Mouse (Mus musculus): Measurements from ENCODE around the gene Ccdc73.
"Not testable (repeated sequence)": the region's sequence is repeated elsewhere in the genome, so short reads cannot be mapped to it uniquely, and the experiment has no call there.

Ccdc73 gene

DNA sequence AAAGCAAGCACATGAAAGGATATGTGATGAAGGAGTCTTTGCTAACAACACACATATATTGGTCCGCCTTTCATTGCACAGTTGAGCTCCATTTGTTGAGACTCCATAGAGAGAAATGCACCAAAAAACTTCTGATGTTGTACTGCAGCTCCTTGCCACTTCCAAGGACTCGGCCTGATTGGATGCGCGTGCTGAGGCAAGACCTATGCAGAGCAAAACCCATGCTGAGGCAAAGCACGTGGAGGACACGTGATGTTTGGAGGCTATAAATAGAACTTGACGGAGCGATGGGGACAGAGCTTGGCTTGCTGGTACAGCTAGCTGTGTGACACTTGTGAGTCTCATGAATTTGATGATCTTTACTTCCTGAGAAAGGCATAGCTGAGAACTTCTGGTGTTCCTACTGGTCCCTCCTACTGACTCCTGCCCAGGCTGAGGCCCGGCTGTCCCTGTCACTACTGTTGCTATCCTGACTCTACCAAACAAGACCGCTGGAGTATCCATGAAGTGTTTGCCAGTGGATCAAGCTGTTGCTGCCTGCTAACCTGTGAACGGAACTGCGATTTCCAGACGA lies at the start of gene Ccdc73:
Ccdc73 (plus strand) TSS at position 524 of the 574 bp plus-strand sequence.
- DNase-seq = no peak

DNA sequence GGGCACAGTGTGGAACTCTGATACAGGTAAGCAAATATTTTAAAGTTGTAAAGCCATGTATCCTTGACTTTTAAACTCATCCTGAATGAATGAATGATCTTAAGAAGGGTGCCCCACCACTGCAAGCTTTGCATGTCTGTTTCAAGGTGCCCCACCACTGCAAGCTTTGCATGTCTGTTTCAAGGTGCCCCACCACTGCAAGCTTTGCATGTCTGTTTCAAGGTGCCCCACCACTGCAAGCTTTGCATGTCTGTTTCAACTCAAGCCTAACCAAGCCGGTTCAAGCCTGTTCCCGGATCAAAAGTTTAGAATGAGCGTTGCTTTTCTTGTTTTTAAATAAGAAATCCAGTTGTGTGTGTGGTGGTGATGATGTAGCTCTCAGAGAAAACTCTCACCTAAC lies 48.8 kb upstream of the Ccdc73 start:
- DNase-seq = not testable (repeated sequence)

GRCm38 (mm10) chr2:104826191-104826590 lies 41.4 kb upstream of the Ccdc73 start:
- no peak for DNase-seq

DNA sequence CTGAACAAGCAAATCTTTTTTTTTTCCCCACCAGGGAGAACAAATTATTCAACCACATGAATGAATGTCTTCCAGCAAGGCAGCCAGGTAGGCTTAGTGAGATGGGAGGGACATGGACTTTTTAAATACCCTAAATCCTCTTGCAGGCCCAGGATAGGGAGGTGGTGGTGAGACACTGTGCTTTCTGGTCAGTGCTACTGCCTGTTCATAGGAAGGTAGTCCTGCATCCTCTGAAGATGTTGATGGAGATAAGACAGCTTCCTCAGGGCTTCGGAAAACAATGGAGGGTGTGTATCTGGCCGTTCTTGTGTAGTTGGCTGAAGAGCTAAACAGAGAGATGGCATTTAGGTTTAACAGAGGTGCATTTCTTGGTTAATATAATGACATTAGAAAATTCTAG lies 35.1 kb upstream of the Ccdc73 start:
- DNase-seq = no peak

DNA sequence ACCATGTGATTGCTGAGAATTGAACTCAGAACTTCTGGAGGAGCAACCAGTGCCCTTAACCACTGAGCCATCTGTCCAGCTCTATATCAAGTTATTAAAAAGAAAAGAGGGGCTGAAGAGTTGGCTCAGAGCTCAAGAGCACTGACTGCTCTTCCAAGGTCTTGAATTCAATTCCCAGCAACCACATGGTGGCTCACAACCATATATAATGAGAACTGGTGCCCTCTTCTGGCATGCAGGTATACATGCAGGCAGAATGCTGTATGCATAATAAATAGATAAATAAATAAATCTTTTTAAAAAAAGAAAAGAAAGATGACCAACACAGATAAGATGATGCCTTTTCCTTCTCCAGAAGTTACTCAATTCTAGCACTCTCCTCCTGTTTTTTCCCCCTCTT lies 26.6 kb upstream of the Ccdc73 start:
- DNase-seq = no peak

DNA sequence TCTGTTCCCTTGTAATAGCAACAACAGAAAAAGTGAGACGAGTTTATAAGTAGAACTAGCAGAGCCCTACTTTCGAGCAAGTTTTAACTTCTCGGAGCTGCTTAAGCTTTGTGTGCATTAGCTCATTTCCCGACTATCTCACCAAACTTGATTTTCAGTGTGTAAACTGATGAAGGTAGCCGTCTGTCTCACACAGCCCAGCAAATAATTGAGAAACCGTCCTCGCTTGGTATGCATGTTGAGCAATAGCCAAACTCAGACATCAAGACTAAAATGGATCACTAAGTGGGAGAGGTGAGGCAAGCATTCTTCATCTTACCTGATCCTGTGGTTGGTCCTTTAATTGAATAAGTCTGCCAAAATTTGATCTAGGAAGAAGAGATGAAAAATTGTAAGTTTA lies 25.9 kb upstream of the Ccdc73 start:
- no peak for DNase-seq

GRCm38 (mm10) chr2:104842559-104842958 lies 25.0 kb upstream of the Ccdc73 start:
- no peak for DNase-seq

DNA sequence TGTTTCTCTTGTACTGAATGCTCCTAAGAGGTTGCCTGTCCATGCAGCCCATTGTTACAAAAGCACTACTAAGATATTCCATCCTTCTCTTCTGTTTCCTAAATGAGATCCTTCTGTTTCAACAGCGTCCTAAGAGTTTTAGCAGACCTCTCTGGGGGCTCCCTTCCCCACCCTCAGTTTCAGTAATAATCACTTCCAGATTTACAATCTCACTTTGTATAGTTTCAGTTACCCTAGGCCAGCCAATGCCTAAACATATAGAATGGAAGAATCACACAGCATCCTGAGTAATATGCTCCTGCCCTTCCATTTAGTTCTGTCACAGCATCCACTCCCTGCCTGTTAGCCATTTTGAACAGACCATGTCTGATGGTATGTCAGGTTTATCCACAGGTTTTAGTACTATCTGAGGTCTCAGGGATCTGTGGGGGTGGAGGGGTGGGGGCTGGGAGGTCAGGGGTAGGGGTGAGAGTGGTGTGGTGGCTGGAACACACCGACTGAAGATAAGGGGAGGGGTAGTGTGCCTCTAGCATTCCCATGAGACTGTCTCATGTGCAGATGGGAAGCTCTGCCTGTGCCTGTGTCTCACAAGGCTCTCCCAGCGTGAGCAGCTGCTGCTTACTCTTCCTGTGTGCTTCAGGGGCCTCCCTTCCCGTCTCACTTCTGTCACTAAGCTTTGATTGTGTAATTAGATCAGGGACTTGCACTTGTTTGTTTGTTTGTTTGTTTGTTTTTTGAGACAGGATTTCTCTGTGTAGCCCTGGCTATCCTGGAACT lies 20.8 kb upstream of the Ccdc73 start:
- DNase-seq = no peak

- DNase-seq = no peak
These were observed 20.0 kb upstream of the Ccdc73 start for GRCm38 (mm10) chr2:104847645-104848044.

GRCm38 (mm10) chr2:104848235-104849161 lies 19.1 kb upstream of the Ccdc73 start:
- DNase-seq = no peak

DNA sequence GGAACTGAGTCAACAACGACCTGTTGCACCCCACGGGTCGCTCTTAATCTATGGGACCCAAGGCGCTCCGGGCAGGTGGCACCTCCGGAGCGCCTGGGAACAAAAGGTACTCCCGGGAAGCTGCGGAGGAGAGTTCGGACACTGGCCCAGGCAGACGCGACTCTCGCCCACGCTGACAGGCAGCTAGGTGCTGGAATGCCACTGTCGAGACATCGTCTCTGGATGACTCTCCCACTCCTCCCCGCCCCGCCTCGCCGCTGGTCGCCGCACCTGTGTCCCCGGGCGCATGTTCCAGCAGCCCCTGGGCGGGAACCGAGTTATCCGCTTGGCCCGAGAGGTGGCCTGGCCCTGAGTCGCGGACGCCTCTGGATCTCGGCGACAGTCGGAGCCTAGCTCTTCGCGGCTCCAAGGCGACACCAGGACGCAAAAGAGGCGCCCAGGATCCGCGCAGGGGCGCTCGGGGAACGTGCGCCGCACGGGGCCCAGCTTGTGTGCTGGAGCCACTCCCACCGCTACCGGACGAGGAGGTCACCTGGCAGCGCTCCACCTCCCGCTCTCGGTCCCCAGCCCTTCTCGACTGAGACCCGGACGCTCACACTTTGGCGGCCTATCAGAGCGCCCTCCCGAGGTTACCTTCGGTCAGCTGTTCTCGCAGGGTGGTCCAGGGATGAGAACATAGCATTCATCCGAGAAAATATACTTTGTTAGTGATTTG lies 18.2 kb upstream of the Ccdc73 start, which contains the start of gene Prrg4:
Prrg4 (minus strand) TSS at position 601 of the 715 bp plus-strand sequence.
- peak; percentile 68 to 78 for DNase-seq

GRCm38 (mm10) chr2:104849991-104850359 lies 17.6 kb upstream of the Ccdc73 start:
- DNase-seq = no peak

GRCm38 (mm10) chr2:104851686-104852085 lies 15.9 kb upstream of the Ccdc73 start:
- no peak for DNase-seq

DNA sequence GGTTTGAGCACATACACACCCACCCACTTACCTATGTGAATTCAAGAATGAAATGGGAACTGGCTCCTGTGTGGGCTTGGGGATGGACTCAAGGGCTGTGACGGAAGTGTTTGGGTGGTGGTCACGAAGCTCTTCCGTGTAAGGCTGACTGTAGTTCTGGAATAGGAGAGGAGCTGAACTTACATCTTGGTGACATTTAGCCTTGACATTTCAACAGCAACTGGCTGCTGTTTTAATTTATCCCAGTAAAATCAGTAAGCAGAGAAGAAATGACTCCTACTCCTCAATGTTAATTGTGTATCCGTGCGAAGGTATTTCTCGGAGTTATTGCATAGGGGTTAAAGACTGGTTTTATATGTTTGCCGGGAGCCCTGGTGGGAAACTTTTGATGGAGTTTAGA lies 15.1 kb upstream of the Ccdc73 start:
- DNase-seq = no peak

GRCm38 (mm10) chr2:104854836-104855235 lies 12.8 kb upstream of the Ccdc73 start:
- DNase-seq = no peak

GRCm38 (mm10) chr2:104855732-104856131 lies 11.9 kb upstream of the Ccdc73 start:
- DNase-seq = no peak

GRCm38 (mm10) chr2:104856218-104856617 lies 11.4 kb upstream of the Ccdc73 start:
- DNase-seq = no peak

DNA sequence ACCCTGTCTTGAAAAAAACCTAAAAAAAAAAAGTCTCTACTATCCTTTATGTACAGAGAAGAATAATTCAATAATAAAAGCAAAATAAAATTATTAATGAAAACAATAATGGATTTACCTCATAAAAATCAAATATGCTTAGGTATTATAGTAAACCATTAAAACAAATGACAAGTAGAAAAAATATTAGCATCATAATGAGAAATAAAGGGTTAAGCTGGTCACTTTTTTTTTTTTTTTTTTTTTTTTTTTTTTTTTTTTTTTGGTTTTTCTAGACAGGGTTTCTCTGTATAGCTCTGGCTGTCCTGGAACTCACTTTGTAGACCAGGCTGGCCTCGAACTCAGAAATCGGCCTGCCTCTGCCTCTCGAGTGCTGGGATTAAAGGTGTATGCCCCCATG lies 9.5 kb upstream of the Ccdc73 start:
- DNase-seq = not testable (repeated sequence)

DNA sequence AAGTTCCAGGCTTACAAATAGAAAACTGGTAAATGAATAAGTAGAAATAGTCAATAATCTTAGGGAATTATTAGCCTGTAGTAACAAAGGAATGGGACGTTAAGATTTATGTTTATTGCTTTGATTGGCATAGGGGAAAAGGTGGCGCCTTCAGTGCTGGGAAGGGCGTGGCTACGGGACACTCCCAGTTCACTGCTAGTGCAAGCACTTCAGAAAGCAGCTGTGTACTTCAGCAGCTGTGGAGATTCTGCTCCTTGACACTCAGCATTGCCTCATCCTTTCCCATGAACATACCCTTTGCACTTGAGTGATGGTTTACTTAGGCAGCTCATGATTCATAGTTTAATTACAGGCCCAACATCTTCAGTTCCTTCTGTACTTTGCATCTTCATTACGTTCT lies 8.5 kb upstream of the Ccdc73 start:
- DNase-seq = no peak

- no peak for DNase-seq
These were observed 7.2 kb upstream of the Ccdc73 start for GRCm38 (mm10) chr2:104860426-104860825.

DNA sequence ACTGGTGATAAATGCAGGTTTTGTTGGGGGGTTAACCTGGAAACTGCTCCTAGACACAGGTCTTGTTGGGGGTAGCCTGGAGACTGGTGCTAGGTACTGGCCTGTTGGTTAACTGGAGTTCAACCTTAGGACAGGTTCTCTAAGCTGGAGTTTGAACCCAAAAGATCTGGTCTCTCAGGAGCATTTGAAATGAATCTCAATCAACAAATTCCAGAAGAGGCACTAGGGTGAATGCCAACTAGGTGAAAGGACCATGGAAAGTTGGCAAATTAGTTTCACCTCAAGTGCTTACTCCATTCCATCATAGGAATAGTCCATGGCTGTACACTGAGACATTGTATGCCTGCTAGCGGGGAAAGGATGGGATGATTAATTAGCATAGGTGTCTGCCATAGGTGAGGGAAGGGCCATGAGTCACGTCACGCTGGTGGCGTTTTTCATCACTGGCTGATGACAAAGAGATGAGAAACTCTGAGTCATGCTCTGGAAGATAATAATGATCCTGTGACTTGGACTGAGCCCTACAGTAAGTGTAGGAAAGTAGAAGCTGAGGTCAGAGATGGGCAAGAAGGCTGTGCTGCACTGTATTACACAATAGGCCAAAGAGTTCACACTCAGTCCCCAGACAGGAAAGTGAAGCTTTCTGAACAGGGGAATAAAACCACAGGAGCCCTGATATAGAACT lies 3.3 kb upstream of the Ccdc73 start:
- DNase-seq = no peak

DNA sequence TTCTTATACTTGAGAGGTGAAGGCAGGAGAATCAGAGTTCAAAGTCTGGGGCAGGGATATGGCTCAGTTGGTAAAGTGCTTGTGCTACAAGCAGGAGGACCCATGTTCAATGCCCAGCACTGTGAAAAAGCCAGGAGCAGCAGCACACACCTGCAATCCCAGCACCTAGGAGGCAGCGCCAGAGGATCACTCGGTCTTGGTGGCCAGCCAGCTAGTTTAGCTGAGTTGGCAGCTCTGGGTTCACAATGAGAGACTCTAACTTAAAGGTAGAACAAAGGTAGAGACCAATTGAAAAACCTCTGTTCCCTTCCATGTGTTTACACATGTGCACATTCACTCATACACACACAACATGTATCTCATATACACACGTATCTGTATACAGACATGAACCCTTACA lies 1.5 kb downstream of the Ccdc73 start:
- DNase-seq = no peak

Data from lung, adult 18-20 months (tissue).